Mouse (Mus musculus): ENCODE measurements at regions not wholly inside any gene's neighbourhood (a gene's known extent, or its start where the extent isn't known, plus 50 kb on each side); places are given as distances from the start of the nearest gene placed in this dataset.

GRCm38 (mm10) chr10:39221028-39221427 lies 57.4 kb upstream of the Ccn6 start:
- no peak for DNase-seq (ENCODE audit: low read depth in 1 of 2, low spot score in 2 of 2)

DNA sequence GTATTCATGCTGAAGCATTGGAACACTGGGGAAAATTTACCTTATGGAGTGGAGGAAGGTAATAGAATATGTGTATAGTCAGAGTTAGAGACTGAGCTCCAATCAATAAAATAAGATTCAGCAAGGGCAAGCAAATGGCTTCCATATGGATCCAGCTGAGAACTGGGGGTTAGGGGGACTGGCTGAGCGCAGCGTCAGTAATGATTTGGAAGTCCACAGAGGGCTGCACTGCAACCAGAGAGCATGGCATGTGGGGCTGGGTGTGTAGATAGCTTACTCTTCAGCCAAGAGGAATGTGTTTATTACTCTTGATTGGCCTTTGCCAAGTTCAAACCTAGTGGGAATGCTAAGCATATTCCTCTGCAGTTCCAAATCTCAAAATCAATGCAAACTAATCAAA lies 55.8 kb upstream of the Ccn6 start:
- DNase-seq (ENCODE audit: low read depth in 1 of 2, low spot score in 2 of 2): no peak

- no peak for DNase-seq (ENCODE audit: low read depth in 1 of 2, low spot score in 2 of 2)
These were observed 54.6 kb upstream of the Ccn6 start for GRCm38 (mm10) chr10:39218151-39218550.

GRCm38 (mm10) chr10:39216142-39216904 lies 52.7 kb upstream of the Ccn6 start:
- DNase-seq (ENCODE audit: low read depth in 1 of 2, low spot score in 2 of 2): no peak

DNA sequence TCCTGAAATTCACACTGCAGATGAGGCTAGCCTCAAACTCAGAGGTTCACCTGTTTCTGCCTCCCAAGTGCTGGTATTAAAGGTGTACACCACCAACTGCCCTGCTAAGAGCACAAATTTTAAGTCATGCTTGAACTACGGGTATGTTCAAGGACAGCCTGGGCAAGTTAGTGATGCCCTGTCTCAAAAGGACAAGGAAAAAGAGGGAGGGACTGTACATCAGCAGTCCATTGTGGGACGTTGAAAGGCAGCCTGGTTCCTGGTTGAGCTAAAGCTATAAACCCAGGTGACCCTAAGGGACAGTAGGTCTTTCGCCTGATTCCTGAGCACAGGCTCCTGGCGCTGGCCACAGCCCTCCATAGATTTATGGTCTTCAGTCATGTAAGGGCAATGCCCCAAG lies 51.0 kb upstream of the Ccn6 start:
- DNase-seq (ENCODE audit: low read depth in 1 of 2, low spot score in 2 of 2): no peak

All from monocyte, adult 2 months (primary cell).